Mouse (Mus musculus): Measurements from ENCODE around the gene Kcnk6. TPM values are rescaled to one million over a fixed set of nuclear protein-coding genes. Genes with fewer than 3 reads are reported as not detected.
"Not testable (repeated sequence)": the region's sequence is repeated elsewhere in the genome, so short reads cannot be mapped to it uniquely, and the experiment has no call there.

The Kcnk6 gene
- polyA plus RNA-seq, 1 experiment from 2014 or later: 1.5 TPM

DNA sequence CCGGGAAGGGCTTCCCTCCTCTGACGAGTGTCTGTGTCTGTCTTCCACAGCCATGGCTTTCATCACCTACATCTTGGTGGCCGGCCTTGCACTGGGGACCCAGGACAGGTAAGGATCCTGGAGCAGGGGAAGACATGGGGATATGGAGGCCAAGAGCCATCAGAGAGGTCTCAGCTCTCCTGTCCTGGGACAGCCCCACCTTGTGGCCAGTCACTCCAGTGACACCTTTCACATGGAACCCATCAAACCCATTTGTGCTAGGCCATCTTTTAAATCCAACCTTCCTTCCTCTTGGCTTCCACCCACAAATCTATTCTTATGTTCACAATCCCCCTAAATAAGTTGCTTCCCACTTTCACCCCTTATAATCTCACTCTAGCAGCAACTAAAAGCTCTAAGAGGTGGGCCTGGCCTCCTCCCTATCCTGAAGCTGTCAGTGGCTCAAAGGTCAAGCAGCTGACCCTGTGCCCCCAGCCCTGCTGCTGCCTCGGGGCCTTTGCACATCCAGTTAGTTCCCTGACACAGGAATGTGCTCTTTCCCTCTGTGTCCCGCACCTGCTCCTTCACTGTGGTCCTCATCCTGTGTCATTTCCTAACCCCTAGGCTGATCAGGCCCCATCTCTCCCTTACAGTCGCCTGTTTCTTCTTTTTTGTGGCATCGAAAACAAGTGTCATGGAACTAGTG, 12.6 kb upstream of the Kcnk6 start:
- Histone ChIP-seq H3K27me3 (replicated peaks; ENCODE audit: control insufficient read depth, insufficient read depth, low read length) (no peaks in the 10 kb centered on the region), H3K27ac (ENCODE audit: low read depth, low read length) (peak overlapping the region; percentile 28), H3K36me3 (ENCODE audit: control insufficient read depth, insufficient read depth) (peaks cover 18% of the 10 kb centered on the region; the same call in 1 of the 2 replicates), H3K4me1 (replicated peaks; ENCODE audit: control insufficient read depth, insufficient read depth, low read length) (peaks cover 4% of the 10 kb centered on the region; the same call in 1 of the 2 replicates), H3K4me3 (ENCODE audit: low read depth, low read length) (no peak overlapping the region), H3K9ac (ENCODE audit: low read depth, low read length) (no peak overlapping the region), H3K4me2 (replicated peaks; ENCODE audit: low read depth) (no peak overlapping the region), H3K9me3 (ENCODE audit: control insufficient read depth) (no peaks in the 10 kb centered on the region)
- ATAC-seq: no peak
- 78% methylated on average over 7 of the region's 7 CpGs for WGBS
- TF ChIP-seq CTCF (IDR thresholded peaks at IDR 0.05; ENCODE audit: low read depth): peak; percentile 84

DNA sequence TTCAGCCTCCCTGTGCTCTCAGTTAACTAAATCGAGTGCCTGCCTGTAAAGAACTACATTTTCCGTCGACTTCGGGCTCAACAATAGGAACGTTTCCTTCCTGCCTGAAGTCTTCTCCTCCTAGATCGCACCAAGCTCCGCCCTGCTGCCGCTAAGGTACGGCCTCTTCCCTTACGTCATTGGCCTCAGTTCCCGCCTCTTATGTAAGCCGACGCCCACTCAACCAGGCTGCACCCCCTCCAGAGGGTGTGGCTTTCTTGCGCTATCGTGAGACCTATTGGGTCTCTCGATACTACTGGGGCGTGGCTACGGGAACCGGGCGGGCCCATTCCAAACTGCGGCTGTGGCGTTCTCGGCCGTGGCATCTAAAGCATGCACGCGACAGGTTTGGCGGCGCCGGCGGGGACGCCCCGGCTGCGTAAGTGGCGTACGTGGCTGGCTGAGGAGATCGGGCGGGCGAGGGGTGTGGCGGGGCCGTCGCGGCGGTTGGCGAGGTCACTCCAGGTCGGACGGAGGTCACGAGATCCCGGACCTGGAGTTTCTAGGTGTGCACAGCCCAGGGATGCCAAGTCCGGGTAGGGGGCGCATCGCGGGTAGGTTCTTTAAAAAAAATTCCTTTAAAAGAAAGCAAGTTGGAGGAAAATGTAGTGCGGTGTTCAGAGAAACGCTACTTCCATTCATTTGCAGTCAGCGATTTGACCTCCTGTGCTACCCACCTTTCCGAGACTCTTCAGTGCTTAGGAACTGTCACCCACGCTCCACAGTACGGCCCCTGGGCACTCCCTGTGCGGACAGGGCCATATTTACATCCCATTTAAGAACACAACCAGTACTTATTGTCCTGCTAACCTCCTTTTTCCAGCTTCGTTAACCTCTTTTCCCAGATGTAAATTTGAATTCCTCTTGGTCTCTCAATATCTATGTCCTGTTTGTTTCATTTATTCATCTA, 6.0 kb upstream of the Kcnk6 start, which contains the start of gene Yif1b:
Gene Yif1b (plus strand): TSS at position 311 of the 949 bp plus-strand sequence.
- peak within 1 kb of the TSS; percentile 64 for H3K4me2 ChIP-seq (replicated peaks; ENCODE audit: low read depth)
- no peaks in the 10 kb centered on the region for H3K9me3 ChIP-seq (ENCODE audit: control insufficient read depth)
- under 1% methylated on average over 60 of the region's 60 CpGs for WGBS
- ATAC-seq: peak; percentile 92
- peak within 1 kb of the TSS; percentile 52 for H3K9ac ChIP-seq (ENCODE audit: low read depth, low read length)
- peak; percentile 28 for TF ChIP-seq CTCF (IDR thresholded peaks at IDR 0.05; ENCODE audit: low read depth)
- H3K4me1 ChIP-seq (replicated peaks; ENCODE audit: control insufficient read depth, insufficient read depth, low read length): peaks cover 4% of the 10 kb centered on the region; the same call in 1 of the 2 replicates
- peak within 1 kb of the TSS; percentile 79 for H3K27ac ChIP-seq (ENCODE audit: low read depth, low read length)
- H3K27me3 ChIP-seq (replicated peaks; ENCODE audit: control insufficient read depth, insufficient read depth, low read length): no peaks in the 10 kb centered on the region
- H3K4me3 ChIP-seq (ENCODE audit: low read depth, low read length): peak within 1 kb of the TSS; percentile 63
- H3K36me3 ChIP-seq (ENCODE audit: control insufficient read depth, insufficient read depth): no peaks in the 10 kb centered on the region; the same call in 1 of the 2 replicates

- H3K4me2 ChIP-seq (replicated peaks; ENCODE audit: low read depth): peak overlapping the region; percentile 55
- H3K9ac ChIP-seq (ENCODE audit: low read depth, low read length): peak overlapping the region; percentile 34; the same call in 1 of the 2 replicates
- not testable (repeated sequence) for H3K36me3 ChIP-seq (ENCODE audit: control insufficient read depth, insufficient read depth); H3K9me3 ChIP-seq (ENCODE audit: control insufficient read depth); H3K27me3 ChIP-seq (replicated peaks; ENCODE audit: control insufficient read depth, insufficient read depth, low read length); ATAC-seq; H3K4me1 ChIP-seq (replicated peaks; ENCODE audit: control insufficient read depth, insufficient read depth, low read length)
- peak overlapping the region; percentile 79 for H3K27ac ChIP-seq (ENCODE audit: low read depth, low read length)
- H3K4me3 ChIP-seq (ENCODE audit: low read depth, low read length): peak overlapping the region; percentile 63
- 30% methylated on average over 6 of the region's 6 CpGs for WGBS
These were observed 5.3 kb upstream of the Kcnk6 start for GRCm38 (mm10) chr7:29237596-29237995.

GRCm38 (mm10) chr7:29236593-29236992, 4.3 kb upstream of the Kcnk6 start:
- Histone ChIP-seq H3K36me3 (ENCODE audit: control insufficient read depth, insufficient read depth) (no peaks in the 10 kb centered on the region; the same call in 1 of the 2 replicates), H3K27ac (ENCODE audit: low read depth, low read length) (no peak overlapping the region), H3K4me3 (ENCODE audit: low read depth, low read length) (no peak overlapping the region), H3K4me1 (replicated peaks; ENCODE audit: control insufficient read depth, insufficient read depth, low read length) (peaks cover 4% of the 10 kb centered on the region; the same call in 1 of the 2 replicates), H3K4me2 (replicated peaks; ENCODE audit: low read depth) (no peak overlapping the region), H3K9me3 (ENCODE audit: control insufficient read depth) (no peaks in the 10 kb centered on the region), H3K9ac (ENCODE audit: low read depth, low read length) (no peak overlapping the region), H3K27me3 (replicated peaks; ENCODE audit: control insufficient read depth, insufficient read depth, low read length) (no peaks in the 10 kb centered on the region)
- no peak for ATAC-seq
- 79% methylated on average over 4 of the region's 4 CpGs for WGBS
- TF ChIP-seq CTCF (IDR thresholded peaks at IDR 0.05; ENCODE audit: low read depth): no peak

DNA sequence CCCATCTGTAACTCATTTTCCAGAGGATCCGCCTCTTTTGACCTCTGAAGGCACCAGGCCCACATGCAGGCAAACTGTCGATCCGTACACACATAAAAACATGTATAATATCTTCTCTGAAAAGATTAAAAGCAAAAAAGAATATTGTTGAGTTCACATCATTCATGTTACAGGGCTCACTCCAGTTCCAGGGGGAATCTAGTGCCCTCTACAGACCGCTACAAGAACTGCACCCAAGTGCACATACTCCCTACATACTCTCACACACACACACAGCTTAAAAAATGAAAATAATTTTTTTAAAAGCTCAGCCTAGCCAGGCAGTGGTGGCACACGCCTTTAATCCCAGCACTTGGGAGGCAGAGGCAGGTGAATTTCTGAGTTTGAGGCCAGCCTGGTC, 2.3 kb upstream of the Kcnk6 start:
- Histone ChIP-seq H3K36me3 (ENCODE audit: control insufficient read depth, insufficient read depth) (no peaks in the 10 kb centered on the region), H3K27ac (ENCODE audit: low read depth, low read length) (no peak overlapping the region), H3K4me3 (ENCODE audit: low read depth, low read length) (no peak overlapping the region), H3K4me2 (replicated peaks; ENCODE audit: low read depth) (no peak overlapping the region), H3K27me3 (replicated peaks; ENCODE audit: control insufficient read depth, insufficient read depth, low read length) (no peaks in the 10 kb centered on the region), H3K9me3 (ENCODE audit: control insufficient read depth) (no peaks in the 10 kb centered on the region), H3K9ac (ENCODE audit: low read depth, low read length) (no peak overlapping the region), H3K4me1 (replicated peaks; ENCODE audit: control insufficient read depth, insufficient read depth, low read length) (peaks cover 4% of the 10 kb centered on the region; the same call in 1 of the 2 replicates)
- TF ChIP-seq CTCF (IDR thresholded peaks at IDR 0.05; ENCODE audit: low read depth): peak; percentile 57
- ATAC-seq: no peak
- 80% methylated on average over 5 of the region's 5 CpGs for WGBS

- no peak for ATAC-seq
- no peak overlapping the region for H3K27ac ChIP-seq (ENCODE audit: low read depth, low read length)
These were observed 1.4 kb upstream of the Kcnk6 start for GRCm38 (mm10) chr7:29233745-29234144.

More at GRCm38 (mm10) chr7:29233745-29234144, 1.4 kb upstream of the Kcnk6 start:
- 49% methylated on average over 6 of the region's 6 CpGs for WGBS
- Histone ChIP-seq H3K9me3 (ENCODE audit: control insufficient read depth) (no peaks in the 10 kb centered on the region), H3K4me1 (replicated peaks; ENCODE audit: control insufficient read depth, insufficient read depth, low read length) (no peaks in the 10 kb centered on the region), H3K4me3 (ENCODE audit: low read depth, low read length) (no peak overlapping the region), H3K36me3 (ENCODE audit: control insufficient read depth, insufficient read depth) (no peaks in the 10 kb centered on the region), H3K4me2 (replicated peaks; ENCODE audit: low read depth) (no peak overlapping the region), H3K27me3 (replicated peaks; ENCODE audit: control insufficient read depth, insufficient read depth, low read length) (no peaks in the 10 kb centered on the region), H3K9ac (ENCODE audit: low read depth, low read length) (no peak overlapping the region)
- no peak for TF ChIP-seq CTCF (IDR thresholded peaks at IDR 0.05; ENCODE audit: low read depth)

Data from intestine, postnatal 0 days (tissue).